Mouse (Mus musculus): ENCODE measurements at regions not wholly inside any gene's neighbourhood (a gene's known extent, or its start where the extent isn't known, plus 50 kb on each side); places are given as distances from the start of the nearest gene placed in this dataset.

- TF ChIP-seq MAFK (IDR thresholded peaks at IDR 0.05; ENCODE audit: insufficient read depth, low read depth, low read length) (no peak), ZNF384 (IDR thresholded peaks at IDR 0.05; ENCODE audit: low read depth, low read length) (no peak)
Observed at GRCm38 (mm10) chr6:73530559-73530958, 61.1 kb upstream of the 4931417E11Rik start.
